Mouse (Mus musculus): ENCODE measurements around the gene Bcas1. TPM values are rescaled to one million over a fixed set of nuclear protein-coding genes. Genes with fewer than 3 reads are reported as not detected.
"Not testable (repeated sequence)": the region's sequence is repeated elsewhere in the genome, so short reads cannot be mapped to it uniquely, and the experiment has no call there.

Gene Bcas1
- total and polyA plus RNA-seq, 3 experiments, result 0.13 to 0.35 TPM; not detected in 1

- Histone ChIP-seq H3K9me3 (replicated peaks; ENCODE audit: insufficient read depth, low read length) (no peaks in the 10 kb centered on the region), H3K4me3 (ENCODE audit: control insufficient read depth in 1 of 2, insufficient read depth in 1 of 2, low read depth in 2 of 2, low read length in 2 of 2) (no peak overlapping the region), H3K4me1 (ENCODE audit: control insufficient read depth in 1 of 2, insufficient read depth in 2 of 2, low read length in 2 of 2) (no peaks in the 10 kb centered on the region), H3K79me2 (ENCODE audit: control insufficient read depth, insufficient read depth, low read length, poor library complexity) (no peaks in the 10 kb centered on the region), H3K9ac (ENCODE audit: control insufficient read depth, low read depth, low read length, poor library complexity, severe bottlenecking) (no peak overlapping the region), H3K27ac (ENCODE audit: control insufficient read depth, low read depth, low read length) (no peak overlapping the region), H3K36me3 (ENCODE audit: control insufficient read depth in 1 of 2, insufficient read depth in 2 of 2, low read length in 2 of 2) (no peaks in the 10 kb centered on the region), H3K27me3 (ENCODE audit: control insufficient read depth in 1 of 2, insufficient read depth in 2 of 2, low read length in 2 of 2) (no peaks in the 10 kb centered on the region)
- TF ChIP-seq MEF2A (IDR thresholded peaks at IDR 0.05; ENCODE audit: extremely low read depth, insufficient replicate concordance, low read depth, low read length, poor library complexity, severe bottlenecking) (no peak), KAT2A (conservative IDR thresholded peaks at IDR 0.05; ENCODE audit: low read depth, low read length) (no peak), CHD2 (IDR thresholded peaks at IDR 0.05; ENCODE audit: low read length) (no peak), MYC (IDR thresholded peaks at IDR 0.05; ENCODE audit: low read depth, low read length) (no peak), POLR2AphosphoS5 (IDR thresholded peaks at IDR 0.05; ENCODE audit: borderline replicate concordance, low read depth, low read length) (no peak), MAFK (IDR thresholded peaks at IDR 0.05; ENCODE audit: borderline replicate concordance, low read depth, low read length) (no peak), BHLHE40 (IDR thresholded peaks at IDR 0.05; ENCODE audit: borderline replicate concordance, low read depth, low read length) (no peak), MAZ (IDR thresholded peaks at IDR 0.05; ENCODE audit: low read depth, low read length) (no peak)
- DNase-seq (ENCODE audit: low read depth, low spot score), result no peak
These were observed 32.2 kb upstream of the Bcas1 start for GRCm38 (mm10) chr2:170459805-170460204.

- H3K9me3 ChIP-seq (replicated peaks; ENCODE audit: insufficient read depth, low read length), result no peaks in the 10 kb centered on the region
- H3K27me3 ChIP-seq (ENCODE audit: control insufficient read depth in 1 of 2, insufficient read depth in 2 of 2, low read length in 2 of 2), result no peaks in the 10 kb centered on the region
- no peaks in the 10 kb centered on the region for H3K79me2 ChIP-seq (ENCODE audit: control insufficient read depth, insufficient read depth, low read length, poor library complexity)
- no peak for DNase-seq (ENCODE audit: low read depth, low spot score)
- H3K4me3 ChIP-seq (ENCODE audit: control insufficient read depth in 1 of 2, insufficient read depth in 1 of 2, low read depth in 2 of 2, low read length in 2 of 2), result no peak overlapping the region
- no peaks in the 10 kb centered on the region for H3K36me3 ChIP-seq (ENCODE audit: control insufficient read depth in 1 of 2, insufficient read depth in 2 of 2, low read length in 2 of 2)
- no peak overlapping the region for H3K9ac ChIP-seq (ENCODE audit: control insufficient read depth, low read depth, low read length, poor library complexity, severe bottlenecking)
- H3K27ac ChIP-seq (ENCODE audit: control insufficient read depth, low read depth, low read length), result no peak overlapping the region
- H3K4me1 ChIP-seq (ENCODE audit: control insufficient read depth in 1 of 2, insufficient read depth in 2 of 2, low read length in 2 of 2), result no peaks in the 10 kb centered on the region
- no peak for TF ChIP-seq SMC3 (IDR thresholded peaks at IDR 0.05; ENCODE audit: low read depth, low read length)
- no peak for TF ChIP-seq BHLHE40 (IDR thresholded peaks at IDR 0.05; ENCODE audit: borderline replicate concordance, low read depth, low read length)
- no peak for TF ChIP-seq MAZ (IDR thresholded peaks at IDR 0.05; ENCODE audit: low read depth, low read length)
- TF ChIP-seq CHD2 (IDR thresholded peaks at IDR 0.05; ENCODE audit: low read length), result no peak
- TF ChIP-seq POLR2AphosphoS5 (IDR thresholded peaks at IDR 0.05; ENCODE audit: borderline replicate concordance, low read depth, low read length), result no peak
- no peak for TF ChIP-seq SIN3A (IDR thresholded peaks at IDR 0.05; ENCODE audit: low read length)
- TF ChIP-seq MAFK (IDR thresholded peaks at IDR 0.05; ENCODE audit: borderline replicate concordance, low read depth, low read length), result no peak
- no peak for TF ChIP-seq MYB (IDR thresholded peaks at IDR 0.05; ENCODE audit: low read depth, low read length)
- no peak for TF ChIP-seq ZMIZ1 (IDR thresholded peaks at IDR 0.05; ENCODE audit: low read depth, low read length)
- TF ChIP-seq UBTF (IDR thresholded peaks at IDR 0.05; ENCODE audit: borderline replicate concordance, insufficient read depth, low read depth, low read length), result no peak
- no peak for TF ChIP-seq NRF1 (IDR thresholded peaks at IDR 0.05; ENCODE audit: insufficient read depth, low read depth, low read length, poor library complexity, severe bottlenecking)
- no peak for TF ChIP-seq GATA1 (IDR thresholded peaks at IDR 0.05; ENCODE audit: low read depth, low read length)
- no peak for TF ChIP-seq TCF12 (IDR thresholded peaks at IDR 0.05; ENCODE audit: low read depth, low read length)
These were observed 31.5 kb upstream of the Bcas1 start for GRCm38 (mm10) chr2:170459183-170459582.

DNA sequence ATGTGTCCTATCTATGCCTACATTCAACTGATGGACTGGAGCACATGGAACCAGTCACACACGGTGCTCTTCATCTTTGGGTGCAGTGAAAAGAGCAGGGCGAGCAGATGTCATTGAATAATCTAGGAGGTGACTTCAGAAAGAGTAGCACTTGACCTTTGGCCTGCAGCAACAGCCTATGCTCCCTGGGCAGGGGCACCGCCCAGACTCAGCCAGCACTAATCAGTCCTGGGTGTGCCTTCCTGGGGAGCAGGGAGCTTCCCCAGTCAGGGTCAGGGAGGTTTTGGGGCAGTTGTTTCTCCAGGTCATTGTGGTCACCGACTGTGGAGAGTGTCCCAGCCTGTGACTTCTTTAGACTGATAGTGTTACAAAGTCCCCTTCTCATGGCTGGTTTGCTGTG, 26.2 kb upstream of the Bcas1 start:
- H3K27ac ChIP-seq (ENCODE audit: control insufficient read depth, low read depth, low read length); H3K4me1 ChIP-seq (ENCODE audit: control insufficient read depth in 1 of 2, insufficient read depth in 2 of 2, low read length in 2 of 2); DNase-seq (ENCODE audit: low read depth, low spot score); H3K79me2 ChIP-seq (ENCODE audit: control insufficient read depth, insufficient read depth, low read length, poor library complexity); H3K4me3 ChIP-seq (ENCODE audit: control insufficient read depth in 1 of 2, insufficient read depth in 1 of 2, low read depth in 2 of 2, low read length in 2 of 2); H3K9ac ChIP-seq (ENCODE audit: control insufficient read depth, low read depth, low read length, poor library complexity, severe bottlenecking); H3K27me3 ChIP-seq (ENCODE audit: control insufficient read depth in 1 of 2, insufficient read depth in 2 of 2, low read length in 2 of 2); H3K9me3 ChIP-seq (replicated peaks; ENCODE audit: insufficient read depth, low read length); H3K36me3 ChIP-seq (ENCODE audit: control insufficient read depth in 1 of 2, insufficient read depth in 2 of 2, low read length in 2 of 2): not testable (repeated sequence)

All from MEL (cell line).